Mouse (Mus musculus) midbrain, embryonic 15.5 days (tissue): Measurements from ENCODE around the gene Cbx6. TPM values are rescaled to one million over a fixed set of nuclear protein-coding genes. Genes with fewer than 3 reads are reported as not detected.

ENCODE experiments used
- ATAC-seq: fragments of 200-750 bp; cut with Nextera tagmentation; replicated peaks from 2 replicates; pipeline ENCODE4 v1.8.0; 2017; ENCODE audit warnings: moderate TSS enrichment
- H3K27ac ChIP-seq: fragments of 300-500 bp; sonication (generic); 2 replicates; pipeline ENCODE4 v1.5.1; 2015; ENCODE audit warnings: mild to moderate bottlenecking, inconsistent platforms
- H3K27me3 ChIP-seq: fragments of 300-500 bp; sonication (generic); replicated peaks from 2 replicates; pipeline ENCODE4 v1.6.1; 2015; ENCODE audit warnings: inconsistent platforms
- H3K36me3 ChIP-seq: fragments of 300-500 bp; sonication (generic); replicated peaks from 2 replicates; pipeline ENCODE4 v1.6.1; 2015; ENCODE audit warnings: inconsistent platforms
- H3K4me1 ChIP-seq: fragments of 300-500 bp; sonication (generic); 2 replicates; pipeline ENCODE4 v1.6.1; 2015; ENCODE audit warnings: inconsistent platforms
- H3K4me2 ChIP-seq: fragments of 300-500 bp; sonication (generic); 2 replicates; pipeline ENCODE4 v1.6.1; 2015; ENCODE audit warnings: inconsistent platforms, mild to moderate bottlenecking, moderate library complexity
- H3K4me3 ChIP-seq: fragments of 300-500 bp; sonication (generic); 2 replicates; pipeline ENCODE4 v1.5.1; 2015; ENCODE audit warnings: mild to moderate bottlenecking, inconsistent platforms
- H3K9ac ChIP-seq: fragments of 300-500 bp; sonication (generic); 2 replicates; pipeline ENCODE4 v1.6.1; 2015; ENCODE audit warnings: mild to moderate bottlenecking, inconsistent platforms
- H3K9me3 ChIP-seq: fragments of 300-500 bp; sonication (generic); 2 replicates; pipeline ENCODE4 v1.6.1; 2016; ENCODE audit warnings: inconsistent platforms
- WGBS: fragments of 180-500 bp; shearing (Covaris S2); methylation state at CpG from one replicate; pipeline ENCODE4 v1.1.7; 2015; ENCODE audit warnings: mixed read lengths; 5-methylcytosine and 5-hydroxymethylcytosine counted together
- polyA plus RNA-seq: library from polyadenylated mRNA; unstranded; fragments of >200 nt; fragmentation: Nextera tagmentation; extraction: Ambion mirVana; gene quantifications from 2 replicates; pipeline ENCODE4 v1.2.1, GENCODE M21; 2015

The Cbx6 gene
- 70.6 and 75.7 TPM in 2 replicates for polyA plus RNA-seq

DNA sequence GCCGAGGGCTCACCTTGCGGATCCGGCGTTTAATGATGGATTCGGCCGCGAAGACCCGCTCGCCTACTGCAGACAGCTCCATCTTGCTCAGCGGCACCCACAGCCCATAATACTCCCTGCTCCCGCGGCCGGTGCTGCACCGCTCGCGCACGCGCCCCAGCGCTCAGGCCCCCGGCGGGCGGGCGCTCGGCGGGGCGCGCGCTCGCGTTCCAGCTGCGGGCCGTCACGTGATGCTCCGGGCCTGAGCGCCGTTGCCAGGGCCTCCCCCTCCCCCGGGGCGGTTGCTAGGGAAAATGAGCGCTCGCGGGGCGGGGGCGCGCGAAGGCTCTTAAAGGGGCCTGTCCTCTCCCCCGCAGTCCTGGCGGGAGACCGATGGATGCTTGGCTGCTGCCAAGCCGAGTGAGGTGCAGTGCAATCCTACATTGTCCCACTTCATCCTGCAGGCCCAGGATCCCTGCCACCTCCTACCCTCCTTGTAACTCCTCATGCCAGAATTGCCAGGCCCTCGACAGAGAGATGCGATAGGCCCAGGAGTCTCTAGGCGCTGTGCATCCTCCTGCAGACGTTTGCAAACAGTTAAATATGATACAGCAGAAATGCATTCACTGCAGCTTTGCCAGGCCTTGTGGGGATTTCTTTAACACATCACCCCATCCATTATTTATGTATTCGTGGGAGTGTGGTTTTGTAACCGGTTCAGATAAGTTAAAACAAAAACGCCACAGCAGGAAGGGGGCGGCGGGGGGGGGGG is at the start of gene Cbx6, which contains the start of gene Npcd:
Cbx6 (minus strand) TSS at position 559 of the 751 bp plus-strand sequence.
Npcd (minus strand) TSS at position 108 of the 751 bp plus-strand sequence.
- peaks cover 54% of the 10 kb centered on the region for H3K4me1 ChIP-seq
- H3K27ac ChIP-seq, result peak within 1 kb of the TSS; percentile 99
- WGBS, result under 1% methylated on average over 58 of the region's 58 CpGs
- H3K36me3 ChIP-seq, result no peaks in the 10 kb centered on the region
- H3K27me3 ChIP-seq, result no peaks in the 10 kb centered on the region
- peak within 1 kb of the TSS; percentile 96 for H3K9ac ChIP-seq
- peak; percentile 88 for ATAC-seq
- H3K9me3 ChIP-seq, result no peaks in the 10 kb centered on the region
- peak within 1 kb of the TSS; percentile 95 for H3K4me2 ChIP-seq
- peak within 1 kb of the TSS; percentile 87 for H3K4me3 ChIP-seq

DNA sequence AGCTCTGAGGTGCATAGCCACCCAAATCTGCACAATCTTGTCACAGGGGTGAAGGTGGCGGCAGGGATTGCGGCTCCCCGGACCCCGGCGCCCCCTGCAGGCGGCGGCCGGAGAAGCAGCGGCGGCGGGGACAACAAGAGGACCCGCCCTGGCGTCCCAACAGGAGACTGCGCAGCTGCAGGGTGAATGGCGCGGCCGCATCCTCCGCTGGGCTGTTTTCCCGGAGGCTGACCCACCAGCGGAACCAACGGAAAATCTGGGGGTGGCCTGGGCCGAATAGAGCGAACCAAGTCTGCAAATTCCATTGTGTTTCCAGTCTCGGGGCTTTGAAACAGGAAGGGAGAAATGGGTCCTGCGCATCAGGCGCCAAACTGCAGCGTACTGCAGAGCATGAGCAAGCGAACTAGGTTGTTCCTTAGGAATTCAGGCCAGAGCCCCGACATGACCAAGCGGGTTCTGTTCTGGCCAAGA is 48.9 kb upstream of the Cbx6 start:
- ATAC-seq, result peak; percentile 93
- Histone ChIP-seq H3K4me3 (peak overlapping the region; percentile 42), H3K4me1 (peaks cover 15% of the 10 kb centered on the region; the same call in 1 of the 2 replicates), H3K4me2 (peak overlapping the region; percentile 68), H3K36me3 (no peaks in the 10 kb centered on the region), H3K9ac (peak overlapping the region; percentile 53), H3K27me3 (no peaks in the 10 kb centered on the region), H3K27ac (peak overlapping the region; percentile 91), H3K9me3 (no peaks in the 10 kb centered on the region)
- WGBS, result under 1% methylated on average over 30 of the region's 30 CpGs

DNA sequence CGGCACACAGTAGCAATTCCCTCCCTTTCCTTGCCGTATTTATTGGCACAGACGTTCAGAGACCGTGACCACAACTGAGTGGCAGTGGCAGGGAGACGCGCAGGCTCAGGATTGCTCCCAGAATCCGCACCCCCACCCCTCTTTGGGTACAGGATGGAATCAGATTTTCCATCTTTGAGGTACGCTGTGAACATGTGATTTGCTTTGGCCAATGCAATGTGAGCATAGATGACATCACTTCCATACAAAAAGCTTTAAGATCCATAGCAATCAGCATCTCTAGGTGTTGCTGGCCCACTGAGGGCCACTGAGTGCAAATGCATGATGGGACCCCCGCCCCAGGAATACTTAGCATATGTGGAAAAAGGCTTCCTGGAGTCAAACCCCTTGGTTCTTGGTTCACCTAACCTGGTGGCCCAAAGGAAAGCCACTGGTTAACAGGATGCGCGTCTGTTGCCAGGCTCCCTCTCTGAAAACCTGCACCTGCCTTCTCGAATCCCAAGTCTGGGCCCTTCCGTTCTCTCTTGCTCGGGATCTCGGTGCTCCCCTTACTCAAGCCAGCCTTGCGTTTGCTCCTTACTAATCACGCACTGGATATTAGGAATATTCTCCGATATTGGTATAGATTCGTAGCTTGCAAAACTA is 48.3 kb upstream of the Cbx6 start:
- Histone ChIP-seq H3K27me3 (no peaks in the 10 kb centered on the region), H3K4me1 (peaks cover 15% of the 10 kb centered on the region; the same call in 1 of the 2 replicates), H3K27ac (peak overlapping the region; percentile 91), H3K9me3 (no peaks in the 10 kb centered on the region), H3K4me2 (peak overlapping the region; percentile 68), H3K36me3 (no peaks in the 10 kb centered on the region), H3K4me3 (peak overlapping the region; percentile 42), H3K9ac (peak overlapping the region; percentile 53)
- WGBS, result 19% methylated on average over 19 of the region's 19 CpGs
- peak; percentile 91 for ATAC-seq

DNA sequence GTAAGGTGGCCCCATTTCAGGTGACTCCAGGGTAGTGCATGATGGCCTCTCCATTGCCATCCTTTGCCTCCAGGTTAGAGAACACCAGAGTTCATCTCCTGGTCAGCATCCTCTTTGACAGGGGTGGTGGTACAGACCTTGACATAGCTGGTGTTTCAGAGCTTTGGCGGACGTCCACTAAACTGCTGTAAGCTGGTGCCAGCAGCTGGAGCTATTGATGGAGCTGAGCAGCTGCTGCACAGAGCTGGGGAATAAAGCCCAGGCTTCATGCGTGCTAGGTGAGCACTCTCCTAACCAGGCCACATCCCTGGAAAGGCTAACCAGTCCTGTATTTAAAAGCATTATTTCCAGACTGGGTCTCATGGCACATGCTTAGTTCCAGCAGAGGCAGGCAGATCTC is 46.0 kb upstream of the Cbx6 start:
- Histone ChIP-seq H3K9me3 (no peaks in the 10 kb centered on the region), H3K36me3 (no peaks in the 10 kb centered on the region), H3K27ac (no peak overlapping the region), H3K27me3 (no peaks in the 10 kb centered on the region), H3K9ac (no peak overlapping the region), H3K4me2 (no peak overlapping the region), H3K4me1 (peaks cover 15% of the 10 kb centered on the region; the same call in 1 of the 2 replicates), H3K4me3 (no peak overlapping the region)
- 85% methylated on average over 3 of the region's 3 CpGs for WGBS
- no peak for ATAC-seq

DNA sequence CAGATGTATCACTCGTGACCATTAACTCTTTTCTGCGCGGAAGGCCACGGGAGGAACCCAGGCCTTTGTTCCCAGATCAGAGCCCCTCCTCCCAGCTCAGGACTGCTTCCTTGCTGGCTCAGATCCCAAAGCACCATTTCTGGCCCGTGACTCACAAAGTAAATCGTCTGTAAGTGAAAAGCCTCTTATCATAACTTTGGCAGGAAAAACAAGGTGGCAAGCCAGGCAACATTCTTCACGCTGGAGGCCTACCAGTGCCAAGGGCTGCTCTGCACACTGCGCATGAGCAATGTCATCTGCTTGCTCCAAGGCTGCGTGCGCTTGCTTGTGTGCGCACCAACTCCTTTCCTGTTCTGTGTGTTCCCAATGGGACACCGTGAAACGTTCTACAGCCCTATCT is 44.8 kb upstream of the Cbx6 start:
- H3K36me3 ChIP-seq, result no peaks in the 10 kb centered on the region
- no peaks in the 10 kb centered on the region for H3K9me3 ChIP-seq
- no peaks in the 10 kb centered on the region for H3K27me3 ChIP-seq
- 48% methylated on average over 13 of the region's 13 CpGs for WGBS
- H3K4me1 ChIP-seq, result peaks cover 15% of the 10 kb centered on the region; the same call in 1 of the 2 replicates
- H3K4me2 ChIP-seq, result 0 out of 2 replicates have a peak overlapping the region, but pooled peaks have one; percentile 1
- H3K4me3 ChIP-seq, result no peak overlapping the region
- ATAC-seq, result no peak
- no peak overlapping the region for H3K9ac ChIP-seq
- H3K27ac ChIP-seq, result peak overlapping the region; percentile 40; the same call in 1 of the 2 replicates

DNA sequence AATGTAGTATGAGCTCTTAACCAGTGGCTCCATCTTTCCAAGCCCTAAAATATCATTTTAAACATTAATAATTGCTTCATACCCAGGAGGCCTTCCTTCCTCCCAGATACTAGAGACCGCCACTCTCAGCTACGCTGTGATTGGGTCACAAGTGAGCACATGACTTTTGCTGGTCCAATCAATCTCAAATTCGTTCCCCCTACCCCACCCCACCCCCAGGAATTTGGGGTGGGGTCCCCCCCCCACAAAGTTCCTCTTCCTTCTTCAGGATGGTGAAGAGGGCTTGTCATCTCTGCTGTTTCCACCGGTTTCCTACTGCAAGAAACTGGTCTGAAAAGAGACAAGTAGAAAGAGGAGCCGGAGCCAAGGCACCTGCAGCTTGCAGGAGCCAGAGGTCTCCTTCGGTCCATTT is 44.2 kb upstream of the Cbx6 start:
- no peaks in the 10 kb centered on the region for H3K9me3 ChIP-seq
- no peak overlapping the region for H3K4me3 ChIP-seq
- H3K4me1 ChIP-seq, result peaks cover 15% of the 10 kb centered on the region; the same call in 1 of the 2 replicates
- peak overlapping the region; percentile 40; the same call in 1 of the 2 replicates for H3K27ac ChIP-seq
- H3K9ac ChIP-seq, result no peak overlapping the region
- 72% methylated on average over 6 of the region's 6 CpGs for WGBS
- H3K27me3 ChIP-seq, result no peaks in the 10 kb centered on the region
- no peak for ATAC-seq
- no peak overlapping the region for H3K4me2 ChIP-seq
- no peaks in the 10 kb centered on the region for H3K36me3 ChIP-seq

DNA sequence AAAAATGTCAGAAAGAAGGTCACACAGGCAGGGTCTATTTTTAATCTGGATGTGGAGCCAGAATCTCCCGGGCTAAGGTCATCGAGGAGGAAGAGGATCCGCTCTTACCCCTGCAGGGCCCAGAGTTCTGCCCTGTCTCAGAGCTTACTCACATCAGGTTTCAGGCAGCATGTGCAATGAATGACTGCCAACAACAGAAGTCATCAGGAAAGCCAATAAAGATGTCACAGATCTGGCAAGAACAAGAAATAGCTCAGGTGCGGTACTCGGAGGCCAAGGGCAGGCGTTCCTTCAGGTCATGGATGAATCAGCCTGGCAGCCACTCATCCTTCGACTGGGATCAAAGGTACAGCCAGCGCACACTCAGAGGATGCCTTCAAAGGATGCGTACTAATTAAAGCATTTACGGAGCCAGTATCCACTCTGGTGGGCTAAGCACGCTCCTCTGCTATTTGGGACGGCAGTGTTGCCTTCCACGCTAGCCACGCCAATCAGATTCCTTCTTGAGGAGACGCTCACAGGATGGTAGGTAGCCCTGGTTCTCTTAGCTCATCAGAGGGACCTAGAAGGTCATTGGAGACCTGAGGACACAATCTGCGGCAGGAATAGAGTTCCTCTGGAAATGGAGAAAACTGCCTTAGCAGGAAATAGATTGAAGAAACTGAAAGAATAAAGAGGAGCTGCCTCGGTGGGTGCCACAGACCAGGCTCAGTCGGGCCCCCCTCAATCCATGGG is 40.9 kb upstream of the Cbx6 start:
- ATAC-seq, result no peak
- no peak overlapping the region for H3K27ac ChIP-seq
- H3K27me3 ChIP-seq, result no peaks in the 10 kb centered on the region
- no peak overlapping the region for H3K4me2 ChIP-seq
- no peak overlapping the region for H3K9ac ChIP-seq
- WGBS, result 79% methylated on average over 18 of the region's 18 CpGs
- H3K4me1 ChIP-seq, result peaks cover 6% of the 10 kb centered on the region; the same call in 1 of the 2 replicates
- no peak overlapping the region for H3K4me3 ChIP-seq
- no peaks in the 10 kb centered on the region for H3K9me3 ChIP-seq
- H3K36me3 ChIP-seq, result no peaks in the 10 kb centered on the region

DNA sequence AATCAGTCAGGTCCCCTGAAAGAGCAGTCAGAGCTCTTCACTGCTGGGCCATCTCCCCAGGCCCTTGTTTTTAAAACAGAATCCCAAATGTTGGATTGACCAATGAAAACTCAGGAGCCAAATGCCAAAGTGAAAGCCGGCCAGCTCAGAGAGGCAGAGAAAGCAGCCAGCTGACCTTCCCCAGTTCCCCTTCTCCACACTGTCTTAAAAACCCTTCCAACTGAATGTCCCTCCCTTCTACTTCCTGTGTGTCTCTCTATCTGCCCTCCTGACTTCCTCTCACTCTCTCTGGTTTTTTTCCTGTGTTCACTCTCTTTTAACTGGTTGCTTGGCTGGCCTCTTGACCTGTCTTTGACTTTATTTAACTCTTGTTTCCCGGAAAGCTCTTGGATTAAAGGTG is 39.5 kb upstream of the Cbx6 start:
- ATAC-seq, result no peak
- no peak overlapping the region for H3K27ac ChIP-seq

DNA sequence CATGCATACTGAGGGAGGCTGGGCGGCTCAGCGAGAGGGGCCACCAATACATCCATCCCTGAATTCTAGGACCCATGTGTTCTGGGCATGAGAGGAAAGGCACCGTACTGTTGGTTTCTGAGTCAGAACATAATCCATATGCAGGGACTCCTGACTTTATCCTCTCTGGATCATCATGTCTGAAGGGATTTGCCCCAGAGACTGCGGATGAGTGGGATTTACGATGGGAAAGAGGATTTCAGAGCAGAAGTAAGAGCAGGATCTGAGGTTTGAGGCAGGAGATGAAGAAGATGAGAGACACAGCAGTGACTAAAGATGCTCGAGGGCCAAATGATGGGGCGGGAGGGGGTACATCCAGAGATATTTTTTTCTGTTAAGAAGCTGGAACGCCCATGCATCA is 39.1 kb upstream of the Cbx6 start:
- Histone ChIP-seq H3K4me2 (no peak overlapping the region), H3K36me3 (no peaks in the 10 kb centered on the region), H3K9me3 (no peaks in the 10 kb centered on the region; the same call in 1 of the 2 replicates), H3K4me1 (no peaks in the 10 kb centered on the region), H3K9ac (no peak overlapping the region), H3K27me3 (no peaks in the 10 kb centered on the region), H3K4me3 (no peak overlapping the region), H3K27ac (no peak overlapping the region)
- 88% methylated on average over 8 of the region's 8 CpGs for WGBS
- ATAC-seq, result no peak

More for the DNA sequence above, 39.5 kb upstream of the Cbx6 start:
- Histone ChIP-seq H3K4me1 (peaks cover 2% of the 10 kb centered on the region; the same call in 1 of the 2 replicates), H3K9ac (no peak overlapping the region), H3K36me3 (no peaks in the 10 kb centered on the region), H3K27me3 (no peaks in the 10 kb centered on the region), H3K4me2 (no peak overlapping the region), H3K4me3 (no peak overlapping the region), H3K9me3 (no peaks in the 10 kb centered on the region; the same call in 1 of the 2 replicates)
- 66% methylated on average over 2 of the region's 2 CpGs for WGBS

DNA sequence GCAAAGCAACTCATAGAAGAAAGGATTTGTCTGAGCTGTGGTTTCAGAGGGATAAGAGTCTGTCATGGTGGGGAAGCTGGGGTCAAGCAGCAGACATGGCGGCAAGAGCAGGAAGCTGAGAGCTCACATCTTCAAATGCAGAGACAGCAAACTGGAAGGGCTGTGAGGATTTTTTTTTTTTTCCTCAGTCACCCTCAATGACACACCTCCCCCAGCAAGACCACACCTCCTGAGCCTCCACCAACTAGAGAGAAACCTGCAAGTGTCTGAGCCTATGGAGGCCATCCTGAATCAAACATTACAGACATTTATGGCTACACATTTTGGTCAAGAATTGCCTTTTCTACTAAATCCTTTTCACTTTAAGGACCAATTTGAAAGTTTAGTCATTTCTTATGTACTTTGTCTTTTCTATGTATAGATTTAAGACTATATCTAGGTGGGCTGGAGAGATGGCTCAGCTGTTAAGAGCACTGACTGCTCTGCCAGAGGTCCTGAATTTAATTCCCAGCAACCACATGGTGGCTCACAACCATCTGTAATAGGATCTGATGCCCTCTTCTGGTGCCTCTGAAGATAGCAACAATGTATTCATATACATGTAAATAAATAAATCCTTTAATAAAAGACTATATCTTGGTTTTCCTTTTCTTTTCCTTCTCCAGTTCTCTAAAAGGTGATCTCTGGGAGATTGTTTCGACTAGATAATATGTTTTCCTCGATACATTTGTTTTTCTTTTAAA is 32.9 kb upstream of the Cbx6 start:
- no peak for ATAC-seq
- H3K4me3 ChIP-seq, result no peak overlapping the region
- H3K9me3 ChIP-seq, result no peaks in the 10 kb centered on the region; the same call in 1 of the 2 replicates
- H3K27me3 ChIP-seq, result no peaks in the 10 kb centered on the region
- H3K27ac ChIP-seq, result no peak overlapping the region
- 90% methylated on average over 3 of the region's 3 CpGs for WGBS
- H3K9ac ChIP-seq, result no peak overlapping the region
- no peak overlapping the region for H3K4me2 ChIP-seq
- no peaks in the 10 kb centered on the region for H3K36me3 ChIP-seq
- no peaks in the 10 kb centered on the region for H3K4me1 ChIP-seq

DNA sequence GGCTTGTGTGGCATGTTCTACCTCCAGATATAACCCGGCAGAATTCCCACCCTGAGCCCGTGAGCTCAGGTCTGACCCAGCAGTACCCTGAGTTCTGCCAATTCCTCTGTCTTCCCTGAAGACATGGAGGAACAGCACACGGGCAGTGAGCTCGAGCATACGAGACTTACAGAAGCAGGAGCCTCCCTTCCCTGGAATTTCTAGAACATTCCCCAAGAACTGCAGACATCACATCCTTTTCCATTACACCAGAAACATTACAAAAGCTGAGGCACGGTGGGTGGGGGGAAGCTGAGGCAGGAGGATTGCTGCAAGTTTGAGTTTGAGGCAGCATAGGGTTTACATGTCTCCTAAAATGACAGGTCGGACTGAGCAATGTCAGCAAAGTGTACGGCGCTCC is 25.3 kb upstream of the Cbx6 start:
- Histone ChIP-seq H3K9ac (no peak overlapping the region), H3K9me3 (no peaks in the 10 kb centered on the region), H3K4me1 (no peaks in the 10 kb centered on the region), H3K27ac (no peak overlapping the region), H3K4me2 (no peak overlapping the region), H3K36me3 (no peaks in the 10 kb centered on the region), H3K27me3 (no peaks in the 10 kb centered on the region), H3K4me3 (no peak overlapping the region)
- 90% methylated on average over 9 of the region's 9 CpGs for WGBS
- ATAC-seq, result no peak
